Mouse (Mus musculus): ENCODE results near the gene Tpx2.

DNA sequence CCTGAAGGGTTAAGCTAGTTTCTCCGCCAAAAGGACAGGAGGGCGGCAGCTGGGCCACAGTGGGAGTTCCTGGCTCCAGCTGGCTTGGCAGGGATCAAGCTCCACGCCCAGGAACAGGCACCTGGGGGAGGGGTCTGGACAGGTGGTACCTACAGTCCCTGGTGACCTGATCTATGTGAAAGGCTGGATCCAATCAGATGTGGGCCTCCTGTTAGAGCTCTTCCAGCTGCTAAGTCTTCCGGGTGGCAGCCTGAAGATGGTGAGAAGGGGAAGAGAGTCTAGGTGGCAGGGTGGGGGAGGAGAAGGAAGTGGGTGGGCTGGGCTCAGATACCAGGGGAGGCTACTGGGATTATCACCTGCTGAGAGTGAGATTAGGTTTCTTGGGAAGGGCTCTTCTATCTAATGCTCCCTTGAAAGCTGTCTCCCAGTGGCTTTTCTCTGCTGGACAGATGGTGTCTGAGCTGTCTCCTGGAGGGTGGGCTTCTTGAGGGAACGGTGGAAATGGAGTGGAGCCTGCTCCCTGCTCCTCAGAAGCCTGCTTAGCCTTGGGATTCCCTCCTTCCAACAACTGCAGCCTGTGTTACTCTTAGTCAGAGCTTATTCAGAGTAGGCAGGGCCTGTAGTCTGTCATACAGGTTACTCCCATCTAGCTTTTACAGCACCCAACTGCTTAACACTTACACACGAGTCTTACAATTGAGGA, 43.2 kb upstream of the Tpx2 start:
- TF ChIP-seq CTCF (IDR thresholded peaks at IDR 0.05; ENCODE audit: borderline replicate concordance, extremely low read depth, insufficient read depth, insufficient read length), result no peak
- TF ChIP-seq POLR2A (IDR thresholded peaks at IDR 0.05; ENCODE audit: borderline replicate concordance, extremely low read depth, insufficient read depth, insufficient read length, poor library complexity, severe bottlenecking), result no peak

Data from brain, embryonic 14.5 days (tissue).